Mouse (Mus musculus) heart, adult 8-10 months (tissue): ENCODE data around the gene Gm11084. TPM values are rescaled to one million over a fixed set of nuclear protein-coding genes. Genes with fewer than 3 reads are reported as not detected.

Experiments
- DNase-seq: peaks from one replicate; pipeline ENCODE4 v3.0.0; 2022; ENCODE audit warnings: low spot score
- microRNA-seq: library from miRNA; unstranded; fragments of <30 nt; microRNA quantifications from one replicate; pipeline ENCODE4 v1.2.0, GENCODE M21; 2022
- total RNA-seq, 4 experiments: library from RNA; stranded (reverse); gene quantifications; 2 replicates each; pipeline ENCODE4 v1.2.4; 2022

The Gm11084 gene
- total RNA-seq, 4 experiments from 2014 or later: not detected

DNA sequence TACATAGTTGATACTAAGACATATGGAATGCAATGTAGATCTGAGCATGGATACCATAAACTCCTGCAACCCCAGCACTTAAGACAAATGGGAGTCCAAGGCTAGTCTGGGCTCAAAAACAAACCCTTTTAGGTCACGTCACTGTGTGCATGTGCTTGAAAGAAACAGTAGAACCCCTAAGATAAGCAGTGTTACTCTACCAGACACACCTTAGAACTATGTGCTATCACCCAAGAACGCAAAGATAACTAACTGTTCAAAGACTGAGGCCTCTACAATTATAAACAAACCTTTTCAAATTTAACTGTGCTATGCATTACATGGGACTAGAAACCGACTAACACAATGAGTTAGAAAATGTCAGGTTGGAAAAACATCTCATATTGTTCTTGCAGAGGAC, 33.5 kb downstream of the Gm11084 start:
- DNase-seq: no peak

- no peak for DNase-seq
These were observed 50.6 kb downstream of the Gm11084 start for GRCm38 (mm10) chr2:72935937-72936336.

GRCm38 (mm10) chr2:72932186-72932585, 54.3 kb downstream of the Gm11084 start:
- DNase-seq: no peak

DNA sequence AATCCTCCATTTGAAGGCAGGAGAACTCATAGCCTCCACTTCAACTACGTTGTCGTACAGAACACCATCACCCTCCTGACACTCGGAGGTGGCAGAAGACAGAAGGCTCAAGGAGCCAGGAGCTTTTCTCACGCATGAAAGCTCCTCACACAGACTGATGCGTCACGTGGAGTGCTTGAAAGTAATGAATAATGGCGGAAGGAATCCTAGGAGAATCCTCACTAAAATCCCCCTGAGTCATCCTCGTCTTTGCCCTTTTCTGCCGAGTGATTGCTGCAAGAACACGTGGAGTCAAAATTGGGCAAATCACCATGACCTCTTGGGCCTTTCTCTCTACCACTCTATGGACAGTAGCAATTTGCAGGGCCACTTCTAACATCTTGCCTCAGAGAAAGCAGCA, 61.5 kb downstream of the Gm11084 start:
- no peak for DNase-seq

Small RNAs within 50 kb of the gene (microRNA-seq; reads per million reads assigned to microRNA genes)
- gene Gm25960: not detected

Other genes with a start within 250 kb of the Gm11084 start
- 10 to 100 TPM; 31.0 to 34.0 (median 32.0) TPM for gene Sp3, start 6.3 kb downstream of the Gm11084 start, total RNA-seq
- 10 to 100 TPM; 38.0 to 41.7 (median 40.7) TPM for gene Ola1, start 232.2 kb upstream of the Gm11084 start, total RNA-seq